Mouse (Mus musculus) heart, embryonic 15.5 days (tissue): ENCODE data around the gene Dennd4c. TPM values are rescaled to one million over a fixed set of nuclear protein-coding genes. Genes with fewer than 3 reads are reported as not detected.

Experiments
- ATAC-seq: fragments of 200-750 bp; cut with Nextera tagmentation; replicated peaks from 2 replicates; pipeline ENCODE4 v1.8.0; 2017; ENCODE audit warnings: low read depth, moderate TSS enrichment; ENCODE audit not compliant: insufficient number of reproducible peaks, insufficient read depth, low FRiP score
- H3K27ac ChIP-seq: fragments of 300-500 bp; sonication (generic); 2 replicates; pipeline ENCODE4 v1.5.1; 2015; ENCODE audit warnings: mild to moderate bottlenecking, inconsistent platforms
- H3K27me3 ChIP-seq: fragments of 300-500 bp; sonication (generic); 2 replicates; pipeline ENCODE4 v1.6.1; 2015; ENCODE audit warnings: inconsistent platforms
- H3K36me3 ChIP-seq: fragments of 300-500 bp; sonication (generic); 2 replicates; pipeline ENCODE4 v1.6.1; 2015; ENCODE audit warnings: mild to moderate bottlenecking, inconsistent platforms
- H3K4me1 ChIP-seq: fragments of 300-500 bp; sonication (generic); replicated peaks from 2 replicates; pipeline ENCODE4 v1.6.1; 2015; ENCODE audit warnings: inconsistent platforms
- H3K4me2 ChIP-seq: fragments of 300-500 bp; sonication (generic); 2 replicates; pipeline ENCODE4 v1.6.1; 2015; ENCODE audit warnings: inconsistent platforms, mild to moderate bottlenecking, moderate library complexity
- H3K4me3 ChIP-seq: fragments of 300-500 bp; sonication (generic); 2 replicates; pipeline ENCODE4 v1.5.1; 2015; ENCODE audit warnings: mild to moderate bottlenecking, inconsistent platforms
- H3K9ac ChIP-seq: fragments of 300-500 bp; sonication (generic); 2 replicates; pipeline ENCODE4 v1.6.1; 2015; ENCODE audit warnings: mild to moderate bottlenecking, inconsistent platforms
- H3K9me3 ChIP-seq: fragments of 300-500 bp; sonication (generic); replicated peaks from 2 replicates; pipeline ENCODE4 v1.6.1; 2016; ENCODE audit warnings: inconsistent platforms
- WGBS: fragments of 180-500 bp; shearing (Covaris S2); methylation state at CpG from one replicate; pipeline ENCODE4 v1.1.7; 2015; ENCODE audit warnings: mixed read lengths; 5-methylcytosine and 5-hydroxymethylcytosine counted together
- polyA plus RNA-seq: library from polyadenylated mRNA; unstranded; fragments of >200 nt; fragmentation: Nextera tagmentation; extraction: Ambion mirVana; gene quantifications from 2 replicates; pipeline ENCODE4 v1.2.1, GENCODE M21; 2015

Dennd4c gene
- 5.2 and 6.5 TPM in 2 replicates for polyA plus RNA-seq

GRCm38 (mm10) chr4:86748336-86749291, at the start of gene Dennd4c:
Gene Dennd4c, plus strand, starts transcription at chr4:86748555.
- H3K27ac ChIP-seq, result peak within 1 kb of the TSS; percentile 95
- H3K27me3 ChIP-seq, result no peaks in the 10 kb centered on the region
- H3K9me3 ChIP-seq, result no peaks in the 10 kb centered on the region
- peak within 1 kb of the TSS; percentile 100 for H3K9ac ChIP-seq
- H3K36me3 ChIP-seq, result no peaks in the 10 kb centered on the region
- ATAC-seq, result peak; percentile 98
- H3K4me1 ChIP-seq, result peaks cover 26% of the 10 kb centered on the region
- WGBS, result under 1% methylated on average over 73 of the region's 95 CpGs
- H3K4me2 ChIP-seq, result peak within 1 kb of the TSS; percentile 88
- H3K4me3 ChIP-seq, result peak within 1 kb of the TSS; percentile 96

GRCm38 (mm10) chr4:86699161-86699865, 49.0 kb upstream of the Dennd4c start:
- ATAC-seq, result no peak
- WGBS, result 73% methylated on average over 5 of the region's 5 CpGs
- H3K9me3 ChIP-seq, result no peaks in the 10 kb centered on the region
- H3K36me3 ChIP-seq, result no peaks in the 10 kb centered on the region
- no peak overlapping the region for H3K4me2 ChIP-seq
- no peak overlapping the region for H3K27ac ChIP-seq
- H3K27me3 ChIP-seq, result no peaks in the 10 kb centered on the region
- H3K4me3 ChIP-seq, result no peak overlapping the region
- H3K4me1 ChIP-seq, result no peaks in the 10 kb centered on the region
- H3K9ac ChIP-seq, result no peak overlapping the region

- 37% methylated on average over 1 of the region's 1 CpGs for WGBS
Observed at GRCm38 (mm10) chr4:86708801-86709200, 39.6 kb upstream of the Dennd4c start.

GRCm38 (mm10) chr4:86710034-86710650, 38.2 kb upstream of the Dennd4c start:
- no peak overlapping the region for H3K4me3 ChIP-seq
- no peak overlapping the region for H3K27ac ChIP-seq
- no peak overlapping the region for H3K9ac ChIP-seq
- H3K9me3 ChIP-seq, result no peaks in the 10 kb centered on the region
- H3K27me3 ChIP-seq, result no peaks in the 10 kb centered on the region
- no peaks in the 10 kb centered on the region for H3K4me1 ChIP-seq
- H3K36me3 ChIP-seq, result no peaks in the 10 kb centered on the region
- no peak overlapping the region for H3K4me2 ChIP-seq
- ATAC-seq, result no peak
- WGBS, result 71% methylated on average over 6 of the region's 6 CpGs

More at GRCm38 (mm10) chr4:86708801-86709200, 39.6 kb upstream of the Dennd4c start:
- Histone ChIP-seq H3K27me3 (no peaks in the 10 kb centered on the region), H3K4me2 (no peak overlapping the region), H3K27ac (no peak overlapping the region), H3K4me3 (no peak overlapping the region), H3K4me1 (no peaks in the 10 kb centered on the region), H3K9ac (no peak overlapping the region), H3K9me3 (no peaks in the 10 kb centered on the region), H3K36me3 (no peaks in the 10 kb centered on the region)
- ATAC-seq, result no peak

GRCm38 (mm10) chr4:86710666-86711215, 37.6 kb upstream of the Dennd4c start:
- H3K9ac ChIP-seq, result no peak overlapping the region
- H3K27me3 ChIP-seq, result no peaks in the 10 kb centered on the region
- 57% methylated on average over 4 of the region's 4 CpGs for WGBS
- no peak overlapping the region for H3K4me3 ChIP-seq
- no peak for ATAC-seq
- no peak overlapping the region for H3K27ac ChIP-seq
- H3K4me2 ChIP-seq, result no peak overlapping the region
- no peaks in the 10 kb centered on the region for H3K9me3 ChIP-seq
- H3K36me3 ChIP-seq, result no peaks in the 10 kb centered on the region
- H3K4me1 ChIP-seq, result no peaks in the 10 kb centered on the region

- Histone ChIP-seq H3K9ac (no peak overlapping the region), H3K4me2 (no peak overlapping the region), H3K9me3 (no peaks in the 10 kb centered on the region), H3K36me3 (no peaks in the 10 kb centered on the region), H3K4me3 (no peak overlapping the region), H3K27me3 (no peaks in the 10 kb centered on the region), H3K4me1 (peaks cover 6% of the 10 kb centered on the region; the same call in 1 of the 2 replicates), H3K27ac (no peak overlapping the region)
- no peak for ATAC-seq
- WGBS, result 73% methylated on average over 12 of the region's 12 CpGs
Observed at GRCm38 (mm10) chr4:86712751-86713195, 35.6 kb upstream of the Dennd4c start.

GRCm38 (mm10) chr4:86713518-86713917, 34.8 kb upstream of the Dennd4c start:
- H3K36me3 ChIP-seq, result no peaks in the 10 kb centered on the region
- H3K9ac ChIP-seq, result no peak overlapping the region
- no peak overlapping the region for H3K27ac ChIP-seq
- no peaks in the 10 kb centered on the region for H3K9me3 ChIP-seq
- peaks cover 6% of the 10 kb centered on the region; the same call in 1 of the 2 replicates for H3K4me1 ChIP-seq
- 59% methylated on average over 2 of the region's 2 CpGs for WGBS
- ATAC-seq, result no peak
- no peak overlapping the region for H3K4me2 ChIP-seq
- H3K4me3 ChIP-seq, result no peak overlapping the region
- no peaks in the 10 kb centered on the region for H3K27me3 ChIP-seq

GRCm38 (mm10) chr4:86715341-86715740, 33.0 kb upstream of the Dennd4c start:
- Histone ChIP-seq H3K4me3 (no peak overlapping the region), H3K36me3 (no peaks in the 10 kb centered on the region), H3K9me3 (no peaks in the 10 kb centered on the region), H3K4me2 (no peak overlapping the region), H3K27me3 (no peaks in the 10 kb centered on the region), H3K27ac (no peak overlapping the region), H3K4me1 (peaks cover 6% of the 10 kb centered on the region; the same call in 1 of the 2 replicates), H3K9ac (no peak overlapping the region)
- WGBS, result 88% methylated on average over 1 of the region's 1 CpGs
- no peak for ATAC-seq

- H3K9me3 ChIP-seq, result no peaks in the 10 kb centered on the region
- H3K36me3 ChIP-seq, result no peaks in the 10 kb centered on the region
- 0 out of 2 replicates have a peak, but pooled peaks have one; percentile 53 for ATAC-seq
- H3K27me3 ChIP-seq, result no peaks in the 10 kb centered on the region
- H3K9ac ChIP-seq, result no peak overlapping the region
- no peak overlapping the region for H3K4me3 ChIP-seq
- peaks cover 6% of the 10 kb centered on the region; the same call in 1 of the 2 replicates for H3K4me1 ChIP-seq
- WGBS, result 49% methylated on average over 1 of the region's 1 CpGs
- no peak overlapping the region for H3K4me2 ChIP-seq
- 0 out of 2 replicates have a peak overlapping the region, but pooled peaks have one; percentile 32 for H3K27ac ChIP-seq
Observed at GRCm38 (mm10) chr4:86717176-86717575, 31.2 kb upstream of the Dennd4c start.

- WGBS, result 63% methylated on average over 4 of the region's 4 CpGs
- no peaks in the 10 kb centered on the region for H3K27me3 ChIP-seq
- peaks cover 6% of the 10 kb centered on the region; the same call in 1 of the 2 replicates for H3K4me1 ChIP-seq
- H3K4me3 ChIP-seq, result no peak overlapping the region
- H3K36me3 ChIP-seq, result no peaks in the 10 kb centered on the region
- H3K9ac ChIP-seq, result no peak overlapping the region
- no peaks in the 10 kb centered on the region for H3K9me3 ChIP-seq
- no peak overlapping the region for H3K27ac ChIP-seq
- H3K4me2 ChIP-seq, result no peak overlapping the region
- no peak for ATAC-seq
Observed at GRCm38 (mm10) chr4:86718878-86719577, 29.3 kb upstream of the Dennd4c start.
